Mouse (Mus musculus): Measurements from ENCODE around the gene Ankfy1.
"Not testable (repeated sequence)": the region's sequence is repeated elsewhere in the genome, so short reads cannot be mapped to it uniquely, and the experiment has no call there.

Gene Ankfy1

GRCm38 (mm10) chr11:72689551-72690510 is at the start of gene Ankfy1:
Gene Ankfy1 (plus strand): TSS chr11:72690006.
- peak; percentile 88 to 95 for DNase-seq (ENCODE audit: low spot score in 2 of 2)

- no peak for DNase-seq (ENCODE audit: low spot score in 2 of 2)
Measured at GRCm38 (mm10) chr11:72642730-72643129, 47.1 kb upstream of the Ankfy1 start.

DNA sequence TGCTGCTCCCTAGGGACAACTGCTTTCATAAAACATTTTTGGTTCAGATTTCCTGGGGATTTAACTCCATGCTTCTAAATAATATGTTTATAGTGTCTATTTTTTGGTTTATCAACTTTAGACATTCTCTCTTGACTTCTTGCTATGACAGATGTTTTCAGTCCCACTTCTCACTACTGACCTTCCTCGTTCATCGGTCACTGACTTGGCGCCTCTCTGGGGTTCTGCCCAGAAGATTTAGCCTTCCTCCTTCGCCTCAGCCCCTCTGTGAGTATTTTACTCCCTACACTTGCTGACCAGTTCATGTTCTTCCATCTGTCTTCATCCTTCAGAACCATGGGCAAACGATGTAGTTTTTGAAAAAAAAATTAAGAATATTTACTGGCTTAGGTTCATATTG is 44.4 kb upstream of the Ankfy1 start:
- no peak for DNase-seq (ENCODE audit: low spot score in 2 of 2)

DNA sequence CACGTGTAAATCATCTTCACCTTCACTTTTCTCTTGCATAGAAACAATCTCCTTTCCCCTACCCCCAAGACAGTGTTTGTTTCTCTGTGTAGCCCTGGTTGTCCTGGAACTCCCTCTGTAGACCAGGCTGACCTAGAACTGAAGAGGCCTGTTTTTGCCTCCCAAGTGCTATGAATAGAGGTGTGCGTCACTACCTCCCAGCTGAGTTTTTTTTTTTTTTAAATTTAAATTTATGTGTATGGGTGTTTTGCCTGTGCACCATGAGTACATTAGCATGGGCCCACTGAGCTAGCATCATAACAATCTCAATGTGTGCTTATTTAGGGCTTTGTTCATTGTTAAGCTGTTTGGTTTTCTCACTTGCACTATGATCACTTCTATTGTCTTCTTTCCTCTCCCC is 39.5 kb upstream of the Ankfy1 start:
- no peak for DNase-seq (ENCODE audit: low spot score in 2 of 2)

DNA sequence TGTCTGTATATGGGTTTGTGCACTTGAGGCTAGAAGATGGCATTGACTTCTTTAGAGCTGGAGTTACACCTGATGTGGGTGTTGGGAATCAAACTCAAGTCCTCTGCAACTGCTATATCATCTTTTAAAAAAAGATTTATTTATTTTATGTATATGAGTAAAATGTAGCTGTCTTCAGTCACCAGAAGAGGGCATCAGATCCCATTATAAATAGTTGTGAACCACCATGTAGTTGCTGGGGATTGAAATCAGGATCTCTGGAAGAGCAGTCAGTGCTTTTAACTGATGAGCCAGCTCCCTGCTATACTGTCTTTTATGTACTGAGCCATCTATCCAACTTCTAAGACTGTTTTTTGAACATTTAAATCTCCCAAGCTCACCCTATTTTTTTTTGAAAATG is 29.9 kb upstream of the Ankfy1 start:
- no peak for DNase-seq (ENCODE audit: low spot score in 2 of 2)

GRCm38 (mm10) chr11:72660359-72660758 is 29.4 kb upstream of the Ankfy1 start:
- no peak for DNase-seq (ENCODE audit: low spot score in 2 of 2)

GRCm38 (mm10) chr11:72664641-72665040 is 25.2 kb upstream of the Ankfy1 start:
- no peak for DNase-seq (ENCODE audit: low spot score in 2 of 2)

GRCm38 (mm10) chr11:72670634-72671033 is 19.2 kb upstream of the Ankfy1 start:
- DNase-seq (ENCODE audit: low spot score in 2 of 2) = no peak

- DNase-seq (ENCODE audit: low spot score in 2 of 2) = no peak
Measured at GRCm38 (mm10) chr11:72671294-72671988, 18.4 kb upstream of the Ankfy1 start.

- no peak for DNase-seq (ENCODE audit: low spot score in 2 of 2)
Measured at GRCm38 (mm10) chr11:72672438-72672837, 17.4 kb upstream of the Ankfy1 start.

- DNase-seq (ENCODE audit: low spot score in 2 of 2) = no peak
Measured at GRCm38 (mm10) chr11:72675280-72675679, 14.5 kb upstream of the Ankfy1 start.

- DNase-seq (ENCODE audit: low spot score in 2 of 2) = no peak
Measured at GRCm38 (mm10) chr11:72680726-72681125, 9.1 kb upstream of the Ankfy1 start.

GRCm38 (mm10) chr11:72683402-72683801 is 6.4 kb upstream of the Ankfy1 start:
- no peak for DNase-seq (ENCODE audit: low spot score in 2 of 2)

DNA sequence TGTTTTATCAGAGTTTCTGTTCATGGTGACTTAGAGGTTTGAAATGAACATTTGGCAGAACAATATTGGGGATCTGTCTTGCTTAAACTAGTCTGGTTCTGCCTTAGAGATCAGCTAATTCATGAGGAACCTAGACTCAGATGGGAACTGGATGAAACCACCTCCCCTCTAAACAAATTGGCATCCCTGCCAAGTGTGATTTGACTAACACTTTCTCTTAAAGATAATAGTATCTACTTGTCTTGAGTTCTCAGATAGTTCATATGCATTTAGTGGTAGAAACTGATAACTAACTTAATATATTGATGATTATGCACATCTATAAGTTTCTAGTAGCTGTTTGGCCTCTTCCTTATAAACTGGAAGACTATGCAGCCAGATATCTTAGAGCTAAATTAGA is 3.1 kb upstream of the Ankfy1 start:
- DNase-seq (ENCODE audit: low spot score in 2 of 2) = no peak

- no peak for DNase-seq (ENCODE audit: low spot score in 2 of 2)
Measured at GRCm38 (mm10) chr11:72688242-72688641, 1.6 kb upstream of the Ankfy1 start.

GRCm38 (mm10) chr11:72689115-72689514 is 691 bp upstream of the Ankfy1 start:
- no peak for DNase-seq (ENCODE audit: low spot score in 2 of 2)

GRCm38 (mm10) chr11:72692353-72692752 is 2.5 kb downstream of the Ankfy1 start:
- no peak for DNase-seq (ENCODE audit: low spot score in 2 of 2)

DNA sequence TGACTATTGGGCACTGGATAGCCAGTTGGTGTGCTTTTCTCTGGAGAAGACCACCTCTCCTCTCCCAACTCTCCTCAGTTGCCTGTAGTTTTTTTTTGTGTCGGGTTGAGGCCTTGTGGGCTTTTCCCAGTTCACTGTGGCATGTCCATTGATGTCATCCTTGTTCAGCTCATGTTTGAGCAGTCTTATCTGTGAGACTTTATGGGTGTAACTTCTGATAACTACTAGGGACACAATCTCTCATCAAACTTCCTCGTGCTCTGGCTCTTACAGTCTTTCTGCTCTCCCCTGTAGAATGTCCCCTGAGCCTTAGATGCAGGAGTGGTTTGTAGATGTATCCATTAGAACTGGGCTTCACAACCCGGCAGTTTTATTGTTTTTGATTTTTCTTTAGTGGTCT is 5.2 kb downstream of the Ankfy1 start:
- DNase-seq (ENCODE audit: low spot score in 2 of 2) = no peak

DNA sequence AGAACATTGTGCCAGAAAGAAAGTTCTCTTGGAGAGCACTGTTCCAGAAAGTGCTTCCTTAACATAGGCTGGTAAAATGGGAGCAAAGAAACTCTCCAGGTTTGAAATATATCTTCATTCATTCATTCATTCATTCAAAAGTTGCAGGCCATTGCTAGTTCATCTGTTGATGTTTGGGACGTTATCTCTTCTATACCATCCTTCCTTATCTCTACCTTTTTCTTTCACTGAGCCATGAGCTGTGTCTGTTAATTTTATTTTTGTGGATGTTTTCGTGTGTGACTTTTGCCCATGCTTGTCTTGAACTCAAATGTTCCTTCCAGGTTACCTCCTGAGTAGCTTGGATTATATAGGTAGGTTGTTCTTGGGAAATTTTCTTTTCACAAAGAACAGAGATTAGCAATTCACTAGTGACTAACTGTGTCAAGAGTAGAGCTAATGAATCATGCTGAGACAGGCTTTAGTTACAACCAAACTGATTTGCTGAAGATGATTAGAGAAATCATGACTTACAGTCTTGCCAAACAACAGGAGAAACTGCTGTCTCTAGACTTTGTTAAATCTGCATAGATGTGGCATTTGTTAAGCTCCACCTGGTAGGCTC is 6.7 kb downstream of the Ankfy1 start:
- DNase-seq (ENCODE audit: low spot score in 2 of 2) = no peak

DNA sequence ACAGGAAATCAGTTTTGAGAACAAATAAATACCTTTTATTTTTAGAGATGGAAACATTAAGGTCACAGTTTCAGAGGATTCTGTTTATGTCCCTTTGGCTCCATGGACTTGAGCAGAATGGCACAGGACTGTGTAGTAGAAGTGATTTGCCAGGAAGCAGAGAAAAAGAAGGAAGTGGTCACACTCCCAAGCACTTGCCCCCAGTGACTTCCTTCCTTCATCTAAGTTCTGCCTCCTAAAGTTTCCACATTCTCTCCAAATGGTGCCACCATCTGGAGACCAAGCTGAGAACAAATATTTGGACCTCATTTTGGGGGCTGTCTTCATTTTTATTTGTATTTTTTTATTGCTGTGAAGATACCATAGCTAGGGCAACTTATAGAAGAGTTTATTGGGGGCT is 7.5 kb downstream of the Ankfy1 start:
- DNase-seq (ENCODE audit: low spot score in 2 of 2) = no peak

GRCm38 (mm10) chr11:72705111-72705510 is 15.3 kb downstream of the Ankfy1 start:
- not testable (repeated sequence) for DNase-seq (ENCODE audit: low spot score in 2 of 2)

DNA sequence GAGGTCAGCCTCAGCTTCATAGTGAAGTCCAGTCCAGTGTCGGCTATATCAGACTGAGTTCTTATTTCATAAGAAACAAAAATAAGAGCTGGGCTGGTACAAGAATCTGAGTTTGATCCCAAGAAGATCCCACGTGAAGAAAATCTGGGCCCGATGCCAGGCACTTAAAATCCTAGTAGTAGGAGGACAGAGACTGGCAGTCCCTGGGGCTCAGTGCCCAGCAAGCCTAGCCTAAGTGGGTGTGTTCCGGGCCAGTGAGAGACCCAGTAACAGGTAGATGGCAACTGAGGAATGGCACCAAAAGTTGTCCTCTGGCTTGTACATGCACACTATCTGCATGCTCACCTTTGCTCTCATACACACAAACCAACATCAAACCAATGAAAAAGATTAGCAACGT is 22.9 kb downstream of the Ankfy1 start:
- no peak for DNase-seq (ENCODE audit: low spot score in 2 of 2)

DNA sequence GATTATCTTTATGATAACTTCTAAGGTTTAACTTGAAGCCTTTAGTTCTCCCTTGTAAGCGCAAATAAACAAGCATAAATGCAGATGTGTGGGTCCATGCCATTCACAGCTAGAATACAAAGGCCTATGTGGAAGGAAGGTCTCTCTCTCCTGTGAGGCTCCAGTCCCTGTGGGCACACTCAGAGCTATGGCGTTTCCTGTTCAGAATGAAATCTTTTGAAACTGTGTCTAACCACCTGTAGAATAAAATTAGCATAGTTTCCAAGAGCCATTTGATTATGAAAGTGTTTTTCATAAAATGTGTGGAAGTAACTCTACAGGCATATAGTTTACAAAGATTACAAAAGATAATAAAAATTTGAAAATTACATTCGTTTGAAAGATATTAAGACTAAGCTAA is 28.4 kb downstream of the Ankfy1 start:
- DNase-seq (ENCODE audit: low spot score in 2 of 2) = no peak

All from cerebellum, postnatal 4 days (tissue).